Mouse (Mus musculus): ENCODE measurements around the gene Zfp423. TPM values are rescaled to one million over a fixed set of nuclear protein-coding genes. Genes with fewer than 3 reads are reported as not detected.
A peak's percentile ranks its signal among the peaks of the same experiment; 100 is the strongest.

The Zfp423 gene
- total RNA-seq, 2 experiments from 2014 or later, result 26.8 to 28.9 TPM

- no peak for DNase-seq (ENCODE audit: extremely low spot score in 1 of 2, low spot score in 1 of 2)
Measured at GRCm38 (mm10) chr8:87674157-87674556, 285.2 kb downstream of the Zfp423 start.

- no peak for DNase-seq (ENCODE audit: extremely low spot score in 1 of 2, low spot score in 1 of 2)
Measured at GRCm38 (mm10) chr8:87672214-87672613, 287.2 kb downstream of the Zfp423 start.

- no peak for DNase-seq (ENCODE audit: extremely low spot score in 1 of 2, low spot score in 1 of 2)
Measured at GRCm38 (mm10) chr8:87671209-87671970, 288.0 kb downstream of the Zfp423 start.

- no peak for DNase-seq (ENCODE audit: extremely low spot score in 1 of 2, low spot score in 1 of 2)
Measured at GRCm38 (mm10) chr8:87670232-87670631, 289.2 kb downstream of the Zfp423 start.

GRCm38 (mm10) chr8:87668736-87669135, 290.7 kb downstream of the Zfp423 start:
- no peak for DNase-seq (ENCODE audit: extremely low spot score in 1 of 2, low spot score in 1 of 2)

- no peak for DNase-seq (ENCODE audit: extremely low spot score in 1 of 2, low spot score in 1 of 2)
Measured at GRCm38 (mm10) chr8:87667914-87668643, 291.3 kb downstream of the Zfp423 start.

- no peak for DNase-seq (ENCODE audit: extremely low spot score in 1 of 2, low spot score in 1 of 2)
Measured at GRCm38 (mm10) chr8:87667297-87667696, 292.1 kb downstream of the Zfp423 start.

GRCm38 (mm10) chr8:87665337-87665736, 294.1 kb downstream of the Zfp423 start:
- no peak for DNase-seq (ENCODE audit: extremely low spot score in 1 of 2, low spot score in 1 of 2)

GRCm38 (mm10) chr8:87664217-87664509, 295.2 kb downstream of the Zfp423 start:
- DNase-seq (ENCODE audit: extremely low spot score in 1 of 2, low spot score in 1 of 2), result no peak

GRCm38 (mm10) chr8:87663349-87664216, 295.8 kb downstream of the Zfp423 start:
- DNase-seq (ENCODE audit: extremely low spot score in 1 of 2, low spot score in 1 of 2), result peak; percentile 83 to 86

- no peak for DNase-seq (ENCODE audit: extremely low spot score in 1 of 2, low spot score in 1 of 2)
Measured at GRCm38 (mm10) chr8:87662811-87663341, 296.5 kb downstream of the Zfp423 start.

GRCm38 (mm10) chr8:87662307-87662771, 297.1 kb downstream of the Zfp423 start:
- DNase-seq (ENCODE audit: extremely low spot score in 1 of 2, low spot score in 1 of 2), result no peak

GRCm38 (mm10) chr8:87660916-87661910, 298.2 kb downstream of the Zfp423 start:
- no peak for DNase-seq (ENCODE audit: extremely low spot score in 1 of 2, low spot score in 1 of 2)

- no peak for DNase-seq (ENCODE audit: extremely low spot score in 1 of 2, low spot score in 1 of 2)
Measured at GRCm38 (mm10) chr8:87660029-87660915, 299.1 kb downstream of the Zfp423 start.

- DNase-seq (ENCODE audit: extremely low spot score in 1 of 2, low spot score in 1 of 2), result no peak
Measured at GRCm38 (mm10) chr8:87657488-87657887, 301.9 kb downstream of the Zfp423 start.

- DNase-seq (ENCODE audit: extremely low spot score in 1 of 2, low spot score in 1 of 2), result peak in 1 of 2 experiments; percentile 42
Measured at GRCm38 (mm10) chr8:87656484-87657230, 302.7 kb downstream of the Zfp423 start.

GRCm38 (mm10) chr8:87655946-87656345, 303.4 kb downstream of the Zfp423 start:
- no peak for DNase-seq (ENCODE audit: extremely low spot score in 1 of 2, low spot score in 1 of 2)

GRCm38 (mm10) chr8:87647781-87648180, 311.6 kb downstream of the Zfp423 start:
- no peak for DNase-seq (ENCODE audit: extremely low spot score in 1 of 2, low spot score in 1 of 2)
